Mouse (Mus musculus) liver, adult (tissue): ENCODE measurements around the gene Cnih2.

Experiments used
- GATA4 ChIP-seq: IDR thresholded peaks from 2 replicates; pipeline ENCODE4 v1.6.1; 2014; ENCODE audit warnings: mild to moderate bottlenecking, low read length; ENCODE audit not compliant: insufficient replicate concordance

Gene Cnih2

GRCm38 (mm10) chr19:5045531-5045930 lies 52.8 kb downstream of the Cnih2 start:
- TF ChIP-seq GATA4, result no peak
